In genomic region chr7:64050246-64050645, GRCm38 (mm10) we compare ENCODE assay signal across 10 mouse cellular contexts.
DNase-seq lines count a peak whose midpoint lies in the region; ATAC-seq lines count a peak whose summit lies in the region.
"Had no signal": no experiment of that assay in that cellular context is flagged by ENCODE, and none has a peak within 500 bp of the region (broad histone marks: within the 10 kb centered on the region; RNA-seq: fewer than 3 reads in every experiment).

No protein-coding gene starts in this region.

- no peak for ATAC-seq in forebrain, embryonic 14.5 days
- no peak for ATAC-seq in forebrain, embryonic 12.5 days (ENCODE audit: low FRiP score)
- no peak for ATAC-seq in midbrain, embryonic 14.5 days (ENCODE audit: low FRiP score, low TSS enrichment)

- H3K27ac ChIP-seq in forebrain, embryonic 14.5 days (ENCODE audit: low read depth, low read length), result no peak overlapping the region
- no peak overlapping the region for H3K27ac ChIP-seq in forebrain, embryonic 12.5 days
- no peak overlapping the region for H3K27ac ChIP-seq in midbrain, embryonic 14.5 days (replicated peaks; ENCODE audit: low read depth, low read length)
- H3K27ac ChIP-seq: hindbrain, embryonic 12.5 days; midbrain, embryonic 12.5 days had no signal

- no peaks in the 10 kb centered on the region for H3K36me3 ChIP-seq in forebrain, embryonic 14.5 days (ENCODE audit: control insufficient read depth, insufficient read depth, low read length)
- H3K36me3 ChIP-seq in forebrain, embryonic 12.5 days (replicated peaks), result no peaks in the 10 kb centered on the region
- no peaks in the 10 kb centered on the region for H3K36me3 ChIP-seq in midbrain, embryonic 14.5 days (ENCODE audit: control insufficient read depth, insufficient read depth, low read length)
- H3K36me3 ChIP-seq: hindbrain, embryonic 12.5 days; midbrain, embryonic 12.5 days had no signal

- H3K4me1 ChIP-seq in forebrain, embryonic 14.5 days (ENCODE audit: control insufficient read depth, insufficient read depth, low read length), result peaks cover 5% of the 10 kb centered on the region; the same call in 1 of the 2 replicates
- H3K4me1 ChIP-seq in forebrain, embryonic 12.5 days, result peaks cover 15% of the 10 kb centered on the region
- H3K4me1 ChIP-seq in midbrain, embryonic 14.5 days (ENCODE audit: control insufficient read depth, insufficient read depth, low read length), result peaks cover 8% of the 10 kb centered on the region; the same call in 1 of the 2 replicates

- H3K4me2 ChIP-seq in forebrain, embryonic 14.5 days (ENCODE audit: low read length), result no peak overlapping the region
- H3K4me2 ChIP-seq in forebrain, embryonic 12.5 days, result no peak overlapping the region
- H3K4me2 ChIP-seq in midbrain, embryonic 14.5 days (ENCODE audit: low read length), result no peak overlapping the region
- H3K4me2 ChIP-seq: hindbrain, embryonic 12.5 days; midbrain, embryonic 12.5 days had no signal

- H3K9me3 ChIP-seq in forebrain, embryonic 14.5 days (replicated peaks; ENCODE audit: control insufficient read depth, low read length), result no peaks in the 10 kb centered on the region
- no peaks in the 10 kb centered on the region for H3K9me3 ChIP-seq in forebrain, embryonic 12.5 days
- no peaks in the 10 kb centered on the region for H3K9me3 ChIP-seq in midbrain, embryonic 14.5 days (ENCODE audit: control insufficient read depth, low read length)
- H3K9me3 ChIP-seq: hindbrain, embryonic 12.5 days; midbrain, embryonic 12.5 days had no signal

- WGBS in forebrain, embryonic 14.5 days, result 78% methylated on average over 5 of the region's 5 CpGs
- WGBS in forebrain, embryonic 12.5 days, result 82% methylated on average over 5 of the region's 5 CpGs
- 84% methylated on average over 5 of the region's 5 CpGs for WGBS in midbrain, embryonic 14.5 days

- no peak overlapping the region for H3K4me3 ChIP-seq in forebrain, embryonic 14.5 days (ENCODE audit: low read depth, low read length)
- no peak overlapping the region for H3K4me3 ChIP-seq in forebrain, embryonic 12.5 days (replicated peaks)
- H3K4me3 ChIP-seq in midbrain, embryonic 14.5 days (replicated peaks; ENCODE audit: low read depth, low read length), result no peak overlapping the region
- H3K4me3 ChIP-seq: hindbrain, embryonic 12.5 days; midbrain, embryonic 12.5 days had no signal

- intact Hi-C loops in heart, postnatal 10 days (cut with DNase I), result loop anchor here (10.0 kb wide), 1 partner anchor 105 kb away; the partner anchor contains the start of gene Trpm1

- DNase-seq in forebrain, embryonic 14.5 days (ENCODE audit: low spot score), result peak; percentile 36
- peak; percentile 53 for DNase-seq in urinary bladder, postnatal 14 days (ENCODE audit: low spot score)
- no peak for DNase-seq in urinary bladder, postnatal 4 days (ENCODE audit: low spot score in 2 of 2)
- peak; percentile 73 to 83 for DNase-seq in heart, postnatal 10 days
- no peak for DNase-seq in right cerebral cortex, adult 2 months (ENCODE audit: low spot score in 2 of 2)
- DNase-seq in midbrain, embryonic 14.5 days, result no peak
- no peak for DNase-seq in frontal cortex, postnatal 14 days (ENCODE audit: low spot score in 2 of 2)

- H3K9ac ChIP-seq in forebrain, embryonic 14.5 days (ENCODE audit: low read length), result no peak overlapping the region
- no peak overlapping the region for H3K9ac ChIP-seq in forebrain, embryonic 12.5 days
- H3K9ac ChIP-seq in midbrain, embryonic 14.5 days (replicated peaks; ENCODE audit: low read length), result no peak overlapping the region
- H3K9ac ChIP-seq: hindbrain, embryonic 12.5 days; midbrain, embryonic 12.5 days had no signal

- H3K27me3 ChIP-seq in forebrain, embryonic 14.5 days (replicated peaks; ENCODE audit: control insufficient read depth, insufficient read depth, low read length), result no peaks in the 10 kb centered on the region
- 0 out of 2 replicates have a peak, but pooled peaks cover 5% of the 10 kb centered on the region for H3K27me3 ChIP-seq in forebrain, embryonic 12.5 days
- no peaks in the 10 kb centered on the region for H3K27me3 ChIP-seq in midbrain, embryonic 14.5 days (ENCODE audit: control insufficient read depth, insufficient read depth, low read length)
- H3K27me3 ChIP-seq: hindbrain, embryonic 12.5 days had no signal

Comparison
In these comparisons a context has a peak if more than half of its experiments do, and no peak if none do; other contexts are left out.
1. DNase-seq: peak in forebrain, embryonic 14.5 days (single experiment), urinary bladder, postnatal 14 days (single experiment) and heart, postnatal 10 days (2 of 2); none in urinary bladder, postnatal 4 days (0 of 2), right cerebral cortex, adult 2 months (0 of 2), midbrain, embryonic 14.5 days (single experiment) and frontal cortex, postnatal 14 days (0 of 2).